Mouse (Mus musculus): ENCODE data around the gene Dusp22. TPM values are rescaled to one million over a fixed set of nuclear protein-coding genes. Genes with fewer than 3 reads are reported as not detected.
A peak's percentile ranks its signal among the peaks of the same experiment; 100 is the strongest.

The Dusp22 gene
- polyA plus RNA-seq, 1 experiment from 2014 or later, result 16.8 TPM

DNA sequence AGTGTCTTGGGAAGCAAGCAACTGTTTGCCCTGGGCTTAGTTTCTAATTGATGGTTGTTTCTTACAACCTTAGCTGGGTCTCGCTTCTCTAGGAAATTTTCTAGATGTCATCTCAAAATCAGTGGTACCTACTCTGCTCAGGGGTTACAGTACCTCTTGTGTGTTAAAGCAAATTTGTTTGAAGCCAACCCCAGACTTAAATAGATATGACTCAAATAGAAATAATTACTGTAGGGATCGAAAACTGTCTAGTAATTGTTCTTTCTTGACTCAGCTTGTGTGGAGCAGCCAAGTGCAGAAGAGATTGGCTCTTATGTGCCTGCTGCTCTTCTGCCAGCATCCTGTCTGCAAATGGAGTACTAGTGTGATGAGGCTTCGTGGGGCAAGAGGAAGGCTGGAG is 22.5 kb downstream of the Dusp22 start:
- Histone ChIP-seq H3K36me3 (no peaks in the 10 kb centered on the region), H3K27me3 (replicated peaks) (no peaks in the 10 kb centered on the region), H3K4me2 (replicated peaks) (no peak overlapping the region), H3K4me1 (replicated peaks) (no peaks in the 10 kb centered on the region), H3K9me3 (no peaks in the 10 kb centered on the region), H3K9ac (no peak overlapping the region), H3K27ac (no peak overlapping the region), H3K4me3 (replicated peaks) (no peak overlapping the region)
- 83% methylated on average over 3 of the region's 3 CpGs for WGBS
- ATAC-seq, result no peak

DNA sequence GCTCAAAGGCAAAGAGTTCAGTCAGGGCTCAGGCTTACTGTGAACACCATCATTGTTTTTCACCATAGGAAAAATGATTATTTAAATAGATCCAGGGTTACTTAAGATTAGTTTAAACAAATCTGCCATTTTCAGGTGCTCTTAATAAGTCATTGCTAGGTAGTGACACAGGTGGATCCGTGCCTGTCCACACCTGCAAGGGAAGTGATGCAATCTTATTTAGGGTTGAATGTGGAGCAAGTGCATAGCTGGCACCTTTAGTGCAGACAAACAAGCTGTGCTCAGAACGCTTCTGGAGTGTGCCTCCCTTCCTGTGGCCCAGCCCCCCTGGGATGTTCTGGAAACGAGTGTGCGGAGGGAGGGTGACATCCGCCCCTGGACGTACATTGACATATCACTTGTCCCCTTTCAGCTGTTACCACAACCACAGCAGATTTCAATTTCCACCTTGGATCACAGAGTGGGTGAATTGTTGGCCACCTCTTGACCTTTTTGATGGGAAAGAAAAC is 24.9 kb downstream of the Dusp22 start:
- H3K4me2 ChIP-seq (replicated peaks), result no peak overlapping the region
- no peak overlapping the region for H3K27ac ChIP-seq
- H3K9me3 ChIP-seq, result no peaks in the 10 kb centered on the region
- H3K4me3 ChIP-seq (replicated peaks), result no peak overlapping the region
- ATAC-seq, result no peak
- WGBS, result 66% methylated on average over 6 of the region's 6 CpGs
- H3K36me3 ChIP-seq, result no peaks in the 10 kb centered on the region
- H3K27me3 ChIP-seq (replicated peaks), result no peaks in the 10 kb centered on the region
- H3K4me1 ChIP-seq (replicated peaks), result no peaks in the 10 kb centered on the region
- no peak overlapping the region for H3K9ac ChIP-seq

DNA sequence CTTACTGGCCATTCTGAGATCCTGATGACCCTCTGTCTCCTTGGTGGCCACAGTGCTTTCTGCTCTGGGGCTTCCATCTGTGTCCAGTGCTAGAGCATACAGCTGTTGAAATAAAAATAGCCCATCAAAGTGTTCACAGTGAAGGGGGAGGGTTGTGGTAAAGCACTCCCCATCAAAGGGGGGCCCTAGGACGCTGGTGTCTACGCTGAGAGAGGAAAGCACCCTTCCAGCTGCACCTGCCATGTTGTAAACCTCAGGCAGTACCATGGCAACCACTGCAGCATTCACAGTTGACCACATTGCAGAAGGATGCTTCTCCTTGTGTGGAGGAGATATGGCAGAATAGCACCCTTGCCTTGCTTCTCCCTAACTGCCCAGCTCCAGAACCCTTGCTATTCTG is 26.2 kb downstream of the Dusp22 start:
- H3K4me2 ChIP-seq (replicated peaks), result no peak overlapping the region
- no peaks in the 10 kb centered on the region for H3K9me3 ChIP-seq
- no peak for ATAC-seq
- no peak overlapping the region for H3K27ac ChIP-seq
- 69% methylated on average over 2 of the region's 2 CpGs for WGBS
- H3K9ac ChIP-seq, result no peak overlapping the region
- H3K27me3 ChIP-seq (replicated peaks), result no peaks in the 10 kb centered on the region
- H3K4me3 ChIP-seq (replicated peaks), result no peak overlapping the region
- no peaks in the 10 kb centered on the region for H3K36me3 ChIP-seq
- no peaks in the 10 kb centered on the region for H3K4me1 ChIP-seq (replicated peaks)

DNA sequence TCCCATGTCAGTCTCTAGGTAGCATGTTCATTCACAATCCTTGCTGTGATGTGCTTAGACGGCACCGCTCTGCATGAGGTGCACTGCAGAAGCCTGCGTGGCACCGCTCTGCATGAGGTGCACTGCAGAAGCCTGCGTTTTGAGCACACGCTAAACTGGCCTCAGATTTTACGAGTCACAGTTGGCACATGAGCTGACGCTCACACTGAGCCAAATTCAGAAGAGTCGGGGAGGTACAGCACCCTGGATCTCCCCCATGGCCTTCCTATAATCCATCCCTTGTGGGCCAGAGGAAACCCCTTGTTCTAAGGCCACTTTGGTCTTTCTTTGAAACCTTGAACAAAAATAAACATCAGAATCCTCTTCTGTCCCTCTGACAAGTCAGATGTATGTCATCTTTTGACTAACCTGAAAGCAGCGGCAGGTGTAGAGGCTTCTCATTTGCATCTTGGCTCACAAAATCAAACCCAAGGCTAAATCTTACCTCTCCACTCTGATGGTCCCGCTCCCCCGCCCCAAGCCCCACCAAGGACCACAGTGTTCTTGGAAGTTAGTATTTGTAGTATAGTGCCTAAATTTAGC is 28.3 kb downstream of the Dusp22 start:
- no peak for ATAC-seq
- Histone ChIP-seq H3K4me1 (replicated peaks) (no peaks in the 10 kb centered on the region), H3K27me3 (replicated peaks) (no peaks in the 10 kb centered on the region), H3K9ac (no peak overlapping the region), H3K9me3 (no peaks in the 10 kb centered on the region), H3K36me3 (no peaks in the 10 kb centered on the region), H3K4me2 (replicated peaks) (no peak overlapping the region), H3K27ac (no peak overlapping the region), H3K4me3 (replicated peaks) (no peak overlapping the region)
- 93% methylated on average over 12 of the region's 12 CpGs for WGBS

DNA sequence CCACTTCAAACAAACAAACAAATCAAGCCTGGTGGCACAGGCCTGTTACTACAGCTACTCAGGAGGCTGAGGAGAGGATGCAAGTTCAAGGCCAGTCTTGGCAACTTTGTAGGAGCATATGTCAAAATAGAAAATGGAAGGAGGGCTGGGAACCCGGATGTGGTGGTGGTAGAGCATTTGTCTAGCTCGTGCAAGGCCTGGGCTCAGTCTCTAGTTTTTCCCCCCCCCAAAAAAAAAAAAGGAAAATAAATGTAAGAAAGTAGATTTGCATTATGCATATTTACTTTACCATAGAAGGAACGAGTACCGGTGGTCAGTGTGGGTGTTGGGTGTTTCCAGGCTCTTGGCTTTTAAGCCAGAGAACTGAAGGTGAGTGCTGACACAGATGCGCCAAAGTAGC is 29.7 kb downstream of the Dusp22 start:
- no peaks in the 10 kb centered on the region for H3K27me3 ChIP-seq (replicated peaks)
- 89% methylated on average over 5 of the region's 5 CpGs for WGBS
- ATAC-seq, result no peak
- H3K27ac ChIP-seq, result no peak overlapping the region
- no peak overlapping the region for H3K4me2 ChIP-seq (replicated peaks)
- no peak overlapping the region for H3K9ac ChIP-seq
- no peaks in the 10 kb centered on the region for H3K4me1 ChIP-seq (replicated peaks)
- H3K9me3 ChIP-seq, result no peaks in the 10 kb centered on the region
- no peak overlapping the region for H3K4me3 ChIP-seq (replicated peaks)
- H3K36me3 ChIP-seq, result no peaks in the 10 kb centered on the region

DNA sequence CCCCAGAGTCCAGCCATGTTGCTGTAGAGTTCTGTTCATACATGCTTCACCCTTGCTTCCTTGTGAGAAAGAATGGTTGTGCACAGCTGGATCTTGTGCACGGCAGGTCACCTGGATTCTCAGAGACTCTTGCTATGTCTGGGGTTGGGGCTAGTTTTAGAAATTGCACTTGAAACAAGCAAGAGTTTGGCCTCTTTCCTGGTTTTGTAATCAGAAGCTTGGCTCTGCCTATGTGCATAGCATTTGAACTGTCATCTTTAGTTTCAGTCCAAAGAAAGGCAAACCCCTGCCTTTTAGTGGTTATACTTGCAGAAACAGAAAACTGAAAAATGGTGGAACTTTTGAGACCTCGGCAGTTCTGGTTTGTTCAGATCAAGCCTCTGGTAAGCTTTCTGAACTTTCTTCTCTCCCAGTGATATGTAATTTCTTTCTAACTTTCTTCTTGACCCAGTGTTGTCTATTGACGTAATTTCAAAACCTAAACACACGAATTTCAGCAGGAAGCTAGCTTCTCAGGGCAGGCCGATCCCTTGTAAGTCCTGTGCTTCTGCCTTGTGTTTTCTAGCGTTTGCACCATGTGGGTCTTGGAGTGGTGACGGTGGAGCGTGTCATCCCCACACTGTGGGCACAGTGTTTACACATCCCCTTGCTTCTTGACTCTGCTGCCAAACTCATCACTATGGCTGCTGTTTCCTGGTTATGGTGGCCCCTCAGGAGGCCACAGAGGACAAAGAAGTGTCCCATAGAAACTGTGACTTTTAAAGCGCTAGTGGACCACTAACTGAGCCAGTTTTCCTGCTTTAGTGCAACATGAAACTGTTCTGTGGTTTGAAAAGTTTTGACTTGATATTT is 31.9 kb downstream of the Dusp22 start:
- H3K4me1 ChIP-seq (replicated peaks), result no peaks in the 10 kb centered on the region
- H3K4me2 ChIP-seq (replicated peaks), result no peak overlapping the region
- H3K9me3 ChIP-seq, result no peaks in the 10 kb centered on the region
- no peak overlapping the region for H3K27ac ChIP-seq
- H3K36me3 ChIP-seq, result no peaks in the 10 kb centered on the region
- WGBS, result 84% methylated on average over 9 of the region's 9 CpGs
- ATAC-seq, result no peak
- H3K9ac ChIP-seq, result no peak overlapping the region
- H3K4me3 ChIP-seq (replicated peaks), result no peak overlapping the region
- H3K27me3 ChIP-seq (replicated peaks), result no peaks in the 10 kb centered on the region

DNA sequence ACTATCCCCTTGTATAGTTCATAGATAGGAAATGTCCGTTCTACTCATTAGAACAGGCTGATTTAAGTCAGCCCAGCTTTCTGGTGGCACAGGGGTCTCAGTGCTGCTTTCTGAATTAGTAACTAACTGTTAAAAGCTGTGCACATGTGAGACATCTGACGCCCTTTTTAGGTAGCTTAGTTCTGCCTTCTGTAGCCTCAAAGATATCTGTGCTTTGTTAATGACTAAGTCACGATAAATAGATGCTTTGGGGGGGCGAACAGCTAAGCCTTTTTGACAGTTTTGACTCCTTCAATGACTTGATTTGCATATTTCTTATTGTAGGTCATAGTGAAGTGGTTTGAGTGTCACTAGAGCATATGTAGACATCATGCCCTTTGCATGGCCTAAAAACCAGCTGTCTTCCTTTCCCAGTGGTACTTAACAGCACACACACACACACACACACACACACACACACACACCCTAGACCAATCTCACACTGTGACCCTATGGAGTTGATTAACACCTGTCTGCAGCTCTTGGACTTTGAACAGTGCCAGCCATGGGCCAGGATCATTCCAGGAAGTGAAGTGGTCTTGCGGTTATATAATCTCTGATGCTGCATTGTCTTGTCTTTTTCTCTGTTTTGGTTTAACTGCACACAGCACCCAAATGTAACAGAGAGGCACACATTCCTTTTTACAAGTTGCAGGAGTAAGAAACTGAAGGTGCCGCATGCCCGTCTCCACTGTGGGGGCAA is 33.0 kb downstream of the Dusp22 start:
- H3K4me3 ChIP-seq (replicated peaks), result no peak overlapping the region
- H3K27ac ChIP-seq, result no peak overlapping the region
- H3K4me1 ChIP-seq (replicated peaks), result no peaks in the 10 kb centered on the region
- no peak overlapping the region for H3K4me2 ChIP-seq (replicated peaks)
- no peak overlapping the region for H3K9ac ChIP-seq
- H3K36me3 ChIP-seq, result no peaks in the 10 kb centered on the region
- no peaks in the 10 kb centered on the region for H3K9me3 ChIP-seq
- WGBS, result 83% methylated on average over 7 of the region's 7 CpGs
- no peaks in the 10 kb centered on the region for H3K27me3 ChIP-seq (replicated peaks)
- ATAC-seq, result peak; percentile 80

DNA sequence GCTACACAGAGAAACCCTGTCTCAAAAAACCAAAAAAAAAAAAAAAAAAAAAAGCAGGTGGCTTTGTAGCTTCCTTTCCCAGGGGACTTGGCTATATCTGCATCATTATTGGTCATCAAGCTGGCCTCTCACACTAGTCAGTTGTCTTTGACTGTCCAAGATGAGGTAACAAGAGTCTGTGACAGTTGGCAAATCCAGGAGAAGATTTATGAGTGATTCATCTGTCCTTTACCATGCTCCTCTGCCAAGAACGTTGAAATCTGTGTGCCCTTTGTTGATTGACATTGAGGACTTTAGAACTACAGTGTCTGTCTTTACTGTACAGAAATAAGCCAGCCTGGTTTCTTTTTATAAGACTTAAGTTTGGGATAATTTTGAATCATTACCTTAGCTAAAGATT is 35.4 kb downstream of the Dusp22 start:
- no peaks in the 10 kb centered on the region for H3K36me3 ChIP-seq
- no peak overlapping the region for H3K9ac ChIP-seq
- H3K9me3 ChIP-seq, result no peaks in the 10 kb centered on the region
- H3K27me3 ChIP-seq (replicated peaks), result no peaks in the 10 kb centered on the region
- H3K27ac ChIP-seq, result no peak overlapping the region
- no peaks in the 10 kb centered on the region for H3K4me1 ChIP-seq (replicated peaks)
- no peak overlapping the region for H3K4me2 ChIP-seq (replicated peaks)
- ATAC-seq, result no peak
- no peak overlapping the region for H3K4me3 ChIP-seq (replicated peaks)
- 38% methylated on average over 1 of the region's 1 CpGs for WGBS

DNA sequence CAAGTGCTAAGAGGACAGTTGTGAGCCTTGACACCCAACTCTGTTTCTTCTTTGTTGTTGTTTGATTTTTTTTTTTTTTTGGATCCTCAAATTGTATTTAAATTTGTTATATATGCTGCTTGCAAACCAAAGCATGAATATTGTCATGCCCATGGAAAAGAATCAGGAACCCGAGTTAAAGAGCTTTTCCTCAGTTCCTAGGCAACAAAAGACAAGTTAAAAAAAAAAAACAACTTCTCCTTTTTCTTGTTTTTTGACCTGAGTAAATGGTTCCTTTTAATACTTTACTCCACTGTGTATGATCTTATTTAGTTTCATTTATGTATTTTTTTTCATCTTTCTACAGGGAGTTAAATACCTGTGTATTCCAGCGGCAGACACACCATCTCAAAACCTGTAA is 36.1 kb downstream of the Dusp22 start:
- Histone ChIP-seq H3K36me3 (no peaks in the 10 kb centered on the region), H3K4me2 (replicated peaks) (no peak overlapping the region), H3K4me3 (replicated peaks) (no peak overlapping the region), H3K27me3 (replicated peaks) (no peaks in the 10 kb centered on the region), H3K9ac (no peak overlapping the region), H3K27ac (no peak overlapping the region), H3K4me1 (replicated peaks) (no peaks in the 10 kb centered on the region), H3K9me3 (no peaks in the 10 kb centered on the region)
- ATAC-seq, result no peak
- 81% methylated on average over 2 of the region's 2 CpGs for WGBS

DNA sequence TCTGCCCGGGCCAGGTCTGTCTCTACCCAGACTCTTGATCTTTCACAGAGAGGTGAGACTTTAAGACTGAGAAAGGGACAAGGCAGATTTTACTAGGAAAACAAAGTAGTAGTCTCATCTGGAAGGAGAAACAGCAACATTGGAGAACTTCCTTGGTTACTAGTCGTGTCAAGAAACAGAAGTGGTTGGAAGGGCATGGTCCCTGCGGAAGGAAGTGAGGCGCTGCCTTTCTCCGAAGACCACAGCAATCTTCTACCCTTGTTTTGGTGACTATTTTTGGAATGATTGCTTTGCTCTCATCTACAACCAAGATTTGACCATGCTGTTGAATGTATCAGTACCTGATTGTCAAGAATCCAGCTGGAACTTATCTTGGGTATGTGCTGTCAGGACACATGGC is 38.1 kb downstream of the Dusp22 start:
- 91% methylated on average over 5 of the region's 5 CpGs for WGBS
- Histone ChIP-seq H3K4me3 (replicated peaks) (no peak overlapping the region), H3K4me2 (replicated peaks) (no peak overlapping the region), H3K9ac (no peak overlapping the region), H3K36me3 (no peaks in the 10 kb centered on the region), H3K27ac (no peak overlapping the region), H3K9me3 (no peaks in the 10 kb centered on the region), H3K4me1 (replicated peaks) (no peaks in the 10 kb centered on the region), H3K27me3 (replicated peaks) (no peaks in the 10 kb centered on the region)
- ATAC-seq, result no peak

DNA sequence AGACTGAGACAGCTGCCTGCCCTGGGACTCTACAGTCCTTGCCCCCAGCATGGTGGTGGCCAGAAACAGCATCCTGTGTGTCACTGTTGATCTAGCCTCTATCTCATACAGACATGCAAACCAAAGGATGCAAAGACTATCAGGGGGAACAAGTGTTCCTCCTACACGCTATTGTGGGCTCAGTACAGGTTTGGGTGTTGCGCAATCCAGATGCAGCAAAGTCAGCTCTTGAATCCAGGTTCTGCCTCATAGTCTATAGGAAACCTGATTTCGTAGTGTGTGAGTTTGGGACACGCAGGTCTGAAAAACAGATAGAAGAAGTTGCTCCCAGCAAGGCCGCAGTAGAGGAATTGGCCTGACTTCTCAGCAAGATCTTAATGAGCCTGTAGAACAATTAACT is 42.9 kb downstream of the Dusp22 start:
- Histone ChIP-seq H3K4me2 (replicated peaks) (no peak overlapping the region), H3K4me3 (replicated peaks) (no peak overlapping the region), H3K4me1 (replicated peaks) (no peaks in the 10 kb centered on the region), H3K9me3 (no peaks in the 10 kb centered on the region), H3K36me3 (no peaks in the 10 kb centered on the region), H3K27ac (no peak overlapping the region), H3K9ac (no peak overlapping the region), H3K27me3 (replicated peaks) (no peaks in the 10 kb centered on the region)
- WGBS, result 96% methylated on average over 5 of the region's 5 CpGs
- ATAC-seq, result no peak

DNA sequence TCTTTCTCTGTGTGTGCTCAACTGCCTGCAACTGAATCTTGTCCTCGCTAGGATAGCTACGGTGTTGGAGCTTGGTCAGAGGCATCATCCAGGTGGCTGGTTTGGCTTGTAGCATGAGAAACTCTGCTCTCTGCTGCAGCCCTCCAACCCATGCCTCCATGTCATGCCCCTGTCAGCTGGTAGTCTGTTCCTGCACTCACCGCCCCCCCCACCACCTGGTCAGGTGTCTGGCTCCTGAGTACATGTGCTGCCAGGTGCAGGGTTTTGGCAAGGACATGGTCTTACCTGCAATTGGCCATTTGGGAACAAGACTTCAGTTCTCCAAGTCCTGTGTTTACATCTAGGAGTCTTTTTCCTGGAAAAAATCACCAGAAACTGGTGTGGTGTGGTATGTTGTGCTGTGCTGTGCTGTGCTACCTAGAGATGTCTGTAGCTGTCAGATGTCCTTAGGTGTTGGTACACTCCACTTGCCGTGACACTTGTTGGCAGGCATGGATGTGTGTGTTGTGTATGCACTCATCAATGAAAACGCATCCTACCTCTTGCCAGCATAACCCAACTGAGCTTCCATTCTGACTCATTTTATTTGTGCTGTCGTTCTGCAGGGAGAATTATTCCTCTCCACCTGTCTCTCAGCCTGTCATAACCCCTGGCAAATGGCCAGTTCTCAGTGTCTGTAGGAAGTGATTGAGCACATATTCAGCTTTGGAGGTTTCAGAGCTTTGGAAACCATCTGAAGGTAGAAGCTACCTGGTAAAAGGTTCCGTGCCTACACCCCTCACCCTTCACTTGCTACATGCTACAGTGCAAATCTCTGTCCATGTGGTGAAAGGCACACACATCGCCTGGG is 44.7 kb downstream of the Dusp22 start:
- Histone ChIP-seq H3K9ac (no peak overlapping the region), H3K4me3 (replicated peaks) (no peak overlapping the region), H3K27ac (no peak overlapping the region), H3K36me3 (no peaks in the 10 kb centered on the region), H3K4me2 (replicated peaks) (no peak overlapping the region), H3K4me1 (replicated peaks) (no peaks in the 10 kb centered on the region), H3K27me3 (replicated peaks) (no peaks in the 10 kb centered on the region), H3K9me3 (no peaks in the 10 kb centered on the region)
- no peak for ATAC-seq
- WGBS, result 82% methylated on average over 8 of the region's 8 CpGs
